Comparison of ENCODE assay signal across 8 mouse cellular contexts in the genomic region with DNA sequence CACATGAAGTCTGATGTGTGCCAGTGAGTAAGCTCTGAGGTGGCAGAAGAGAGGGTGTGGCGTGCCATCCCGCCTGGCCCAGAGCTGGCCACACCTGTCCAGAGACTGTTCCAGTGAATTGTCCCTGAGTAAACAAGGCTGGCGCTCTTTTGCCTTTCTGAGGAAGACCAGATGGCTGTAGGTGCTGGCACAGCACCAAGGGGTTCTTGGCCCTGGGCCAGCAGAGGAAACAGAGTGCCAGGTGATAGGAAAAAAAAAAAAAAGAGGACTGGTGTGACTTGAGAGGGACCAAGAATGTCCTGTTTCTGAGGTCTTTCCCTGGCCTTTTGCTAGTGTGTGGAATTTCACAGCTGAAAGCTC. TPM values are rescaled to one million over a fixed set of nuclear protein-coding genes. Genes with fewer than 3 reads are reported as not detected.
DNase-seq lines count a peak whose midpoint lies in the region; ATAC-seq and TF ChIP-seq lines count a peak whose summit lies in the region.

No protein-coding gene starts in this region.

- no peak for TF ChIP-seq EP300 in heart, adult 2 months (IDR thresholded peaks at IDR 0.05; ENCODE audit: insufficient read depth, low read depth, low read length)

- H3K27ac ChIP-seq in heart, embryonic 12.5 days (ENCODE audit: poor library complexity, severe bottlenecking): peak overlapping the region; percentile 51
- H3K27ac ChIP-seq in heart, adult 2 months: no peak overlapping the region
- H3K27ac ChIP-seq in forebrain, embryonic 14.5 days (ENCODE audit: low read depth, low read length): peak overlapping the region; percentile 68

- 36% methylated on average over 3 of the region's 3 CpGs for WGBS in heart, embryonic 12.5 days
- 53% methylated on average over 3 of the region's 3 CpGs for WGBS in heart, adult 2 months
- 41% methylated on average over 3 of the region's 3 CpGs for WGBS in forebrain, embryonic 14.5 days

- peaks cover 33% of the 10 kb centered on the region for H3K4me1 ChIP-seq in heart, embryonic 12.5 days (replicated peaks)
- H3K4me1 ChIP-seq in heart, adult 2 months (ENCODE audit: control insufficient read depth, insufficient read depth, low read length): peaks cover 6% of the 10 kb centered on the region
- peaks cover 6% of the 10 kb centered on the region for H3K4me1 ChIP-seq in forebrain, embryonic 14.5 days (ENCODE audit: control insufficient read depth, insufficient read depth, low read length)

- H3K36me3 ChIP-seq in heart, embryonic 12.5 days: peaks cover 17% of the 10 kb centered on the region
- no peaks in the 10 kb centered on the region for H3K36me3 ChIP-seq in heart, adult 2 months (ENCODE audit: control insufficient read depth, insufficient read depth, low read length)
- peaks cover 25% of the 10 kb centered on the region for H3K36me3 ChIP-seq in forebrain, embryonic 14.5 days (ENCODE audit: control insufficient read depth, insufficient read depth, low read length)

- H3K4me3 ChIP-seq in heart, embryonic 12.5 days: no peak overlapping the region
- no peak overlapping the region for H3K4me3 ChIP-seq in heart, adult 2 months
- no peak overlapping the region for H3K4me3 ChIP-seq in forebrain, embryonic 14.5 days (ENCODE audit: low read depth, low read length)

- H3K9me3 ChIP-seq in heart, embryonic 12.5 days (replicated peaks): no peaks in the 10 kb centered on the region
- H3K9me3 ChIP-seq in forebrain, embryonic 14.5 days (replicated peaks; ENCODE audit: control insufficient read depth, low read length): no peaks in the 10 kb centered on the region

- no peak for DNase-seq in heart, adult 2 months
- DNase-seq in MN1 (ENCODE audit: low spot score): peak; percentile 80
- DNase-seq in forebrain, embryonic 14.5 days (ENCODE audit: low spot score): peak; percentile 59
- DNase-seq in kidney, postnatal 10 days: peak; percentile 75
- DNase-seq in naive thymus-derived CD4-positive, alpha-beta T cell, adult 2 months (ENCODE audit: low read depth): peak; percentile 67
- DNase-seq in c-Kit-positive CD71-positive TER-119-positive erythroid progenitor cells, embryonic 14.5 days (ENCODE audit: low spot score): no peak
- no peak for DNase-seq in T-cell, adult 2 months (ENCODE audit: low spot score)

- no peak for ATAC-seq in heart, embryonic 12.5 days (ENCODE audit: insufficient number of reproducible peaks, low FRiP score)
- ATAC-seq in forebrain, embryonic 14.5 days: peak; percentile 80

- H3K9ac ChIP-seq in heart, embryonic 12.5 days: no peak overlapping the region
- no peak overlapping the region for H3K9ac ChIP-seq in heart, adult 2 months (ENCODE audit: low read depth, low read length)
- no peak overlapping the region for H3K9ac ChIP-seq in forebrain, embryonic 14.5 days (ENCODE audit: low read length)

- no peak for TF ChIP-seq CTCF in heart, adult 2 months (IDR thresholded peaks at IDR 0.05)

- no peaks in the 10 kb centered on the region; the same call in 1 of the 2 replicates for H3K79me2 ChIP-seq in heart, adult 2 months (replicated peaks; ENCODE audit: control insufficient read depth, insufficient read depth, low read length)

- no peaks in the 10 kb centered on the region for H3K27me3 ChIP-seq in heart, embryonic 12.5 days (replicated peaks)
- no peaks in the 10 kb centered on the region for H3K27me3 ChIP-seq in heart, adult 2 months (ENCODE audit: control insufficient read depth, insufficient read depth, low read length)
- no peaks in the 10 kb centered on the region for H3K27me3 ChIP-seq in forebrain, embryonic 14.5 days (replicated peaks; ENCODE audit: control insufficient read depth, insufficient read depth, low read length)

- intact Hi-C loops in heart, adult 2 months (cut with DNase I): no loop called here

- no peak overlapping the region for H3K4me2 ChIP-seq in heart, embryonic 12.5 days
- H3K4me2 ChIP-seq in forebrain, embryonic 14.5 days (ENCODE audit: low read length): no peak overlapping the region

- no peak for TF ChIP-seq POLR2A in heart, adult 2 months (IDR thresholded peaks at IDR 0.05; ENCODE audit: insufficient read depth, low read depth, low read length)

RNA-seq across cellular contexts. Expression of a gene that starts 43.3 kb away (rescaled TPM):
- 415 and 416 TPM in 2 replicates for polyA plus RNA-seq in heart, embryonic 12.5 days (2016; fragmentation: Nextera tagmentation; extraction: Ambion mirVana)
- total RNA-seq in heart, adult 2 months (2021): 100 to 1,000 TPM; 155 to 164 TPM
- polyA plus RNA-seq in heart, adult 2 months (2012; rRNA removed): 72.9 and 85.8 TPM in 2 replicates
- 176 and 206 TPM in 2 replicates for polyA plus RNA-seq in forebrain, embryonic 14.5 days (2014; fragmentation: Nextera tagmentation; extraction: Ambion mirVana)

RNA-seq across cellular contexts. Expression of a gene that starts 58.5 kb away (rescaled TPM):
- polyA plus RNA-seq in heart, embryonic 12.5 days (2016; fragmentation: Nextera tagmentation; extraction: Ambion mirVana): 0.10 and 0.12 TPM in 2 replicates
- total RNA-seq in heart, adult 2 months (2021): under 1 TPM in 1 of 2 experiments, not detected in 1; 0.31 TPM
- 0.09 and 0.21 TPM in 2 replicates for polyA plus RNA-seq in heart, adult 2 months (2012; rRNA removed)
- 0.59 and 1.0 TPM in 2 replicates for polyA plus RNA-seq in forebrain, embryonic 14.5 days (2014; fragmentation: Nextera tagmentation; extraction: Ambion mirVana)

Comparison
In these comparisons a context has a peak if more than half of its experiments do, and no peak if none do; other contexts are left out.
1. DNase-seq: peak in MN1 (single experiment), forebrain, embryonic 14.5 days (single experiment), kidney, postnatal 10 days (single experiment) and naive thymus-derived CD4-positive, alpha-beta T cell, adult 2 months (single experiment); none in heart, adult 2 months (0 of 2), c-Kit-positive CD71-positive TER-119-positive erythroid progenitor cells, embryonic 14.5 days (single experiment) and T-cell, adult 2 months (single experiment).